Mouse (Mus musculus) bone marrow macrophage, adult 2 months (primary cell): ENCODE measurements at regions not wholly inside any gene's neighbourhood (a gene's known extent, or its start where the extent isn't known, plus 50 kb on each side); places are given as distances from the start of the nearest gene placed in this dataset.

Experiments
- CTCF ChIP-seq: IDR thresholded peaks from 2 replicates; pipeline ENCODE4 v1.5.1; 2012; ENCODE audit warnings: low read depth, mild to moderate bottlenecking, low read length, moderate library complexity
- POLR2A ChIP-seq: IDR thresholded peaks from 2 replicates; pipeline ENCODE4 v1.6.1; 2012; ENCODE audit warnings: mild to moderate bottlenecking, low read depth, low read length, borderline replicate concordance

DNA sequence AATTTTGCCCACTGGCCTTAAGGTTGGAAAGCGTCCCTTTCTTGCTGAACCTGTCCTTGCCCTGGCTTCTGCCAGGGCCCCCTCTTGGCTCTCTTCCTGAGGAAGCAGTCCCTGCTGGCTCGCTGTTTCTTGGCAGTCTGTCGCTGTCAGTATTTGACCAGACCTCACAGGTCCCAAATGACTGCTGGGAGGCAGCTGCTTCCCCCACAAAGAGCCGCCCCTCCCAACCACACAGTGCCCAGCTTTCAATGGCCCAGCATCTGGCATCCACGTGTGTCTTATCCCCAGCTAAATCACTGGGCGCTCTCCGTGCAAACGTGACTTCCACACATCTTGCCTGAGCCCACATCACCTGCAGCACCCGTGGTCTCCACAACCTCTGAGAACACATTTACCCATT is 345.3 kb downstream of the Bcor start:
- TF ChIP-seq CTCF (no peak), POLR2A (no peak)
